Mouse (Mus musculus): ENCODE measurements around the gene Srpk3.

DNA sequence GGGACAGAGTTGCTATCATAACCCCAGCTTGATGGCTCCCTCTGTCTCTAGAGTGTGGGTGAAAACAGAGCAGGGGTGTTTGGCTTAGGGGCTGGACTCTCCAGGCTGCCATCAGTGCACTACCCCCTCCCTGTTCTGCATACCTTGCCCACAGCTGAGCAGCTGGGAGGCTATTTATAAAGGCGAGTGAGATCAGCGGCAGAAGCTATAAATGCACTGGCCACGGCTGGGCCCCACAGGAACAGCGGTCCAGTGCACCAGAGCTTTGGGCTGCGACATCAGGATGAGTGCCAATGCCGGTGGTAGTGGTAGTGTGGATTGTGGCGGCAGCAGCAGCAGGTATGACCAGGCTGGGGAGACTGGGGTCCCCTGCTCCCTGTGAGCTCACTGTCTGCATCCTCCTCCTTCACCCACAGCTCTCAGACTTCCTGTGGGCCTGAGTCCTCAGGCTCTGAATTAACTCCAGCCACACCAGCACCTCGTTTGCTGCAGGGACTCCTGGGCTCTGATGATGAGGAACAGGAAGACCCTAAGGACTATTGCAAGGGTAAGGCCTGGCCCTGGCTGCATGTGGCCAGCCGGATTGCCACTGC, at the start of gene Srpk3:
- no peak for TF ChIP-seq CTCF (IDR thresholded peaks at IDR 0.05)
- no peak for TF ChIP-seq EP300 (IDR thresholded peaks at IDR 0.05)
